Mouse (Mus musculus) midbrain, embryonic 15.5 days (tissue): ENCODE results near the gene Pou6f2. TPM values are rescaled to one million over a fixed set of nuclear protein-coding genes. Genes with fewer than 3 reads are reported as not detected.

Source experiments
- ATAC-seq: fragments of 200-750 bp; cut with Nextera tagmentation; replicated peaks from 2 replicates; pipeline ENCODE4 v1.8.0; 2017; ENCODE audit warnings: moderate TSS enrichment
- H3K27ac ChIP-seq: fragments of 300-500 bp; sonication (generic); 2 replicates; pipeline ENCODE4 v1.5.1; 2015; ENCODE audit warnings: mild to moderate bottlenecking, inconsistent platforms
- H3K27me3 ChIP-seq: fragments of 300-500 bp; sonication (generic); replicated peaks from 2 replicates; pipeline ENCODE4 v1.6.1; 2015; ENCODE audit warnings: inconsistent platforms
- H3K36me3 ChIP-seq: fragments of 300-500 bp; sonication (generic); replicated peaks from 2 replicates; pipeline ENCODE4 v1.6.1; 2015; ENCODE audit warnings: inconsistent platforms
- H3K4me1 ChIP-seq: fragments of 300-500 bp; sonication (generic); 2 replicates; pipeline ENCODE4 v1.6.1; 2015; ENCODE audit warnings: inconsistent platforms
- H3K4me2 ChIP-seq: fragments of 300-500 bp; sonication (generic); 2 replicates; pipeline ENCODE4 v1.6.1; 2015; ENCODE audit warnings: inconsistent platforms, mild to moderate bottlenecking, moderate library complexity
- H3K4me3 ChIP-seq: fragments of 300-500 bp; sonication (generic); 2 replicates; pipeline ENCODE4 v1.5.1; 2015; ENCODE audit warnings: mild to moderate bottlenecking, inconsistent platforms
- H3K9ac ChIP-seq: fragments of 300-500 bp; sonication (generic); 2 replicates; pipeline ENCODE4 v1.6.1; 2015; ENCODE audit warnings: mild to moderate bottlenecking, inconsistent platforms
- H3K9me3 ChIP-seq: fragments of 300-500 bp; sonication (generic); 2 replicates; pipeline ENCODE4 v1.6.1; 2016; ENCODE audit warnings: inconsistent platforms
- WGBS: fragments of 180-500 bp; shearing (Covaris S2); methylation state at CpG from one replicate; pipeline ENCODE4 v1.1.7; 2015; ENCODE audit warnings: mixed read lengths; 5-methylcytosine and 5-hydroxymethylcytosine counted together
- polyA plus RNA-seq: library from polyadenylated mRNA; unstranded; fragments of >200 nt; fragmentation: Nextera tagmentation; extraction: Ambion mirVana; gene quantifications from 2 replicates; pipeline ENCODE4 v1.2.1, GENCODE M21; 2015

Gene Pou6f2
- polyA plus RNA-seq, 1 experiment from 2014 or later: 23.8 TPM

GRCm38 (mm10) chr13:18309024-18309423 is 88.5 kb downstream of the Pou6f2 start:
- Histone ChIP-seq H3K4me1 (peaks cover 9% of the 10 kb centered on the region), H3K4me3 (no peak overlapping the region), H3K27ac (no peak overlapping the region), H3K4me2 (no peak overlapping the region), H3K9ac (no peak overlapping the region), H3K9me3 (no peaks in the 10 kb centered on the region), H3K36me3 (no peaks in the 10 kb centered on the region), H3K27me3 (no peaks in the 10 kb centered on the region)
- WGBS: 31% methylated on average over 7 of the region's 7 CpGs
- peak; percentile 40 for ATAC-seq

GRCm38 (mm10) chr13:18306506-18307145 is 90.9 kb downstream of the Pou6f2 start:
- peak; percentile 21; the same call in 1 of the 2 replicates for ATAC-seq
- Histone ChIP-seq H3K4me2 (no peak overlapping the region), H3K9ac (no peak overlapping the region), H3K36me3 (no peaks in the 10 kb centered on the region), H3K9me3 (no peaks in the 10 kb centered on the region), H3K4me3 (no peak overlapping the region), H3K4me1 (peaks cover 9% of the 10 kb centered on the region), H3K27me3 (no peaks in the 10 kb centered on the region), H3K27ac (no peak overlapping the region)
- 84% methylated on average over 7 of the region's 7 CpGs for WGBS

- WGBS: 82% methylated on average over 1 of the region's 1 CpGs
- no peak for ATAC-seq
- Histone ChIP-seq H3K4me1 (no peaks in the 10 kb centered on the region), H3K4me3 (no peak overlapping the region), H3K27me3 (no peaks in the 10 kb centered on the region), H3K9me3 (no peaks in the 10 kb centered on the region), H3K27ac (no peak overlapping the region), H3K36me3 (no peaks in the 10 kb centered on the region), H3K9ac (no peak overlapping the region), H3K4me2 (no peak overlapping the region)
Measured at GRCm38 (mm10) chr13:18299966-18300365, 97.5 kb downstream of the Pou6f2 start.

- no peak for ATAC-seq
- H3K27me3 ChIP-seq: no peaks in the 10 kb centered on the region
- H3K4me1 ChIP-seq: no peaks in the 10 kb centered on the region
- no peak overlapping the region for H3K27ac ChIP-seq
- no peak overlapping the region for H3K4me2 ChIP-seq
- H3K36me3 ChIP-seq: no peaks in the 10 kb centered on the region
- WGBS: 93% methylated on average over 1 of the region's 1 CpGs
- H3K4me3 ChIP-seq: no peak overlapping the region
- H3K9me3 ChIP-seq: no peaks in the 10 kb centered on the region
- no peak overlapping the region for H3K9ac ChIP-seq
Measured at GRCm38 (mm10) chr13:18293438-18293837, 104.0 kb downstream of the Pou6f2 start.

- WGBS: 86% methylated on average over 4 of the region's 4 CpGs
- no peak overlapping the region for H3K4me2 ChIP-seq
- H3K9ac ChIP-seq: no peak overlapping the region
- H3K4me3 ChIP-seq: no peak overlapping the region
- no peaks in the 10 kb centered on the region for H3K36me3 ChIP-seq
- no peaks in the 10 kb centered on the region for H3K27me3 ChIP-seq
- no peak for ATAC-seq
- no peaks in the 10 kb centered on the region for H3K9me3 ChIP-seq
- no peaks in the 10 kb centered on the region for H3K4me1 ChIP-seq
- no peak overlapping the region for H3K27ac ChIP-seq
Measured at GRCm38 (mm10) chr13:18290253-18290914, 107.1 kb downstream of the Pou6f2 start.

- ATAC-seq: no peak
- no peaks in the 10 kb centered on the region for H3K27me3 ChIP-seq
- H3K4me1 ChIP-seq: no peaks in the 10 kb centered on the region
- H3K9ac ChIP-seq: no peak overlapping the region
- 66% methylated on average over 7 of the region's 7 CpGs for WGBS
- no peak overlapping the region for H3K4me3 ChIP-seq
- H3K9me3 ChIP-seq: no peaks in the 10 kb centered on the region
- H3K36me3 ChIP-seq: no peaks in the 10 kb centered on the region
- no peak overlapping the region for H3K4me2 ChIP-seq
- H3K27ac ChIP-seq: no peak overlapping the region
Measured at GRCm38 (mm10) chr13:18287536-18287935, 110.0 kb downstream of the Pou6f2 start.

- H3K36me3 ChIP-seq: no peaks in the 10 kb centered on the region
- 23% methylated on average over 5 of the region's 5 CpGs for WGBS
- no peaks in the 10 kb centered on the region for H3K9me3 ChIP-seq
- H3K27ac ChIP-seq: no peak overlapping the region
- H3K4me2 ChIP-seq: no peak overlapping the region
- H3K27me3 ChIP-seq: no peaks in the 10 kb centered on the region
- H3K4me3 ChIP-seq: no peak overlapping the region
- H3K4me1 ChIP-seq: peaks cover 15% of the 10 kb centered on the region
- ATAC-seq: peak; percentile 34; the same call in 1 of the 2 replicates
- H3K9ac ChIP-seq: no peak overlapping the region
Measured at GRCm38 (mm10) chr13:18282361-18282982, 115.0 kb downstream of the Pou6f2 start.

- peak overlapping the region; percentile 74 for H3K27ac ChIP-seq
- ATAC-seq: peak; percentile 94
- no peaks in the 10 kb centered on the region for H3K9me3 ChIP-seq
- 7% methylated on average over 3 of the region's 3 CpGs for WGBS
- no peak overlapping the region for H3K4me2 ChIP-seq
- no peaks in the 10 kb centered on the region for H3K36me3 ChIP-seq
- no peak overlapping the region for H3K9ac ChIP-seq
- H3K4me1 ChIP-seq: peaks cover 15% of the 10 kb centered on the region
- no peak overlapping the region for H3K4me3 ChIP-seq
- H3K27me3 ChIP-seq: no peaks in the 10 kb centered on the region
Measured at GRCm38 (mm10) chr13:18281084-18281483, 116.4 kb downstream of the Pou6f2 start.

- ATAC-seq: no peak
- no peaks in the 10 kb centered on the region for H3K27me3 ChIP-seq
- H3K4me1 ChIP-seq: no peaks in the 10 kb centered on the region
- no peak overlapping the region for H3K4me2 ChIP-seq
- H3K9me3 ChIP-seq: no peaks in the 10 kb centered on the region
- WGBS: 77% methylated on average over 3 of the region's 3 CpGs
- no peak overlapping the region for H3K4me3 ChIP-seq
- no peaks in the 10 kb centered on the region for H3K36me3 ChIP-seq
- H3K9ac ChIP-seq: no peak overlapping the region
- no peak overlapping the region for H3K27ac ChIP-seq
Measured at GRCm38 (mm10) chr13:18253131-18253530, 144.4 kb downstream of the Pou6f2 start.

- Histone ChIP-seq H3K36me3 (no peaks in the 10 kb centered on the region), H3K27me3 (no peaks in the 10 kb centered on the region), H3K4me2 (peak overlapping the region; percentile 34), H3K4me3 (0 out of 2 replicates have a peak overlapping the region, but pooled peaks have one; percentile 0), H3K4me1 (peaks cover 5% of the 10 kb centered on the region; the same call in 1 of the 2 replicates), H3K27ac (0 out of 2 replicates have a peak overlapping the region, but pooled peaks have one; percentile 4), H3K9me3 (no peaks in the 10 kb centered on the region), H3K9ac (no peak overlapping the region)
- peak; percentile 94 for ATAC-seq
- WGBS: 6% methylated on average over 22 of the region's 22 CpGs
Measured at GRCm38 (mm10) chr13:18218566-18219234, 178.8 kb downstream of the Pou6f2 start.

- Histone ChIP-seq H3K27ac (no peak overlapping the region), H3K36me3 (no peaks in the 10 kb centered on the region), H3K27me3 (no peaks in the 10 kb centered on the region), H3K9ac (no peak overlapping the region), H3K4me2 (no peak overlapping the region), H3K4me3 (no peak overlapping the region), H3K4me1 (no peaks in the 10 kb centered on the region), H3K9me3 (no peaks in the 10 kb centered on the region)
- 93% methylated on average over 14 of the region's 14 CpGs for WGBS
- ATAC-seq: no peak
Measured at GRCm38 (mm10) chr13:18211242-18211641, 186.2 kb downstream of the Pou6f2 start.
